Mouse (Mus musculus) B cell, adult (primary cell): ENCODE results near the gene Slc22a14. TPM values are rescaled to one million over a fixed set of nuclear protein-coding genes. Genes with fewer than 3 reads are reported as not detected.

ENCODE experiments used
- total RNA-seq: library from RNA; stranded (reverse); gene quantifications from 4 replicates; pipeline ENCODE4 v1.2.4, GENCODE M21; 2023; ENCODE audit not compliant: inconsistent age

Gene Slc22a14
- total RNA-seq: not detected in 4 replicates

GRCm38 (mm10) chr9:119365284-119365683, at the start of gene Slc22a14:
TSS of gene Slc22a14 (minus strand) at chr9:119365553.

GRCm38 (mm10) chr9:119401801-119402214, 36.5 kb upstream of the Slc22a14 start, which contains the start of gene Acvr2b:
TSS of gene Acvr2b (plus strand) at chr9:119402118.

DNA sequence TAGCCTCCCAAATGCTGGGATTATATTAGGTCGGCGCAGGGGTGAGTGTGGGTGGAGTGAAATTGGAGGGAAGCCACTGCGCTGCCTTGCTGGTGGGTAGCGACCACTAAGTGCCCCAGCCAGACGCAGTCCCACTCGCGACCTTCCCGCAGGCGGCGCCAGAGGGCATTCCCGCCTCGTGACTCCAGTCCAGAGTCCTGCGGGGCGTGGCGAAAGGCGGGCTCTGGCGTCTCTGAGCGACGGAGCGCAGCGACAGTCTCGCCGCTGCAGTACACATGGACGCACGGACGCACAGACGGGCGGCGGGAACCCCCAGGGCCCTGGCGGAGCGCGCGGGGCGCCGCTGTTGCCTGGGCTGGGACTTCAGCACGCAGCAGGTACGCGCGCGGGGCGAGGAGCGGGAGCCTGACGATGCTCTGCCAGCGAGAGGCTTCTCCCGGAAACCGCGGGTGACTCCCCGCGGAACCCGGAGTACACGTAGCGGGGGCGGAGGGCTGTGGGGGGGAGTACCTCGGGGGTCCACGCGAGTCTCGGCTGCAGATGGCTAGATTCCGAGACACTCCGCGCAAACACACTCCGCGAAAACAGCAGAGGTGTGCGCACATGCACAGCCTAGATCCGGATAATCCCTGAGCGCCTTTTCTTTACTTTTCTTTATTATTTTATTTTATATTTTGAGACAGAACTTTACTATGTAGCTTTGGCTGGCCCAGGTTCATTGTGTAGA, 7.9 kb downstream of the Slc22a14 start, which contains the start of gene Xylb:
Gene Xylb, plus strand, starts transcription at position 51 of the 727 bp plus-strand sequence.

GRCm38 (mm10) chr9:119340909-119341816, 24.2 kb downstream of the Slc22a14 start, which contains the start of gene Myd88:
TSS of gene Myd88 (minus strand) at chr9:119341411.

DNA sequence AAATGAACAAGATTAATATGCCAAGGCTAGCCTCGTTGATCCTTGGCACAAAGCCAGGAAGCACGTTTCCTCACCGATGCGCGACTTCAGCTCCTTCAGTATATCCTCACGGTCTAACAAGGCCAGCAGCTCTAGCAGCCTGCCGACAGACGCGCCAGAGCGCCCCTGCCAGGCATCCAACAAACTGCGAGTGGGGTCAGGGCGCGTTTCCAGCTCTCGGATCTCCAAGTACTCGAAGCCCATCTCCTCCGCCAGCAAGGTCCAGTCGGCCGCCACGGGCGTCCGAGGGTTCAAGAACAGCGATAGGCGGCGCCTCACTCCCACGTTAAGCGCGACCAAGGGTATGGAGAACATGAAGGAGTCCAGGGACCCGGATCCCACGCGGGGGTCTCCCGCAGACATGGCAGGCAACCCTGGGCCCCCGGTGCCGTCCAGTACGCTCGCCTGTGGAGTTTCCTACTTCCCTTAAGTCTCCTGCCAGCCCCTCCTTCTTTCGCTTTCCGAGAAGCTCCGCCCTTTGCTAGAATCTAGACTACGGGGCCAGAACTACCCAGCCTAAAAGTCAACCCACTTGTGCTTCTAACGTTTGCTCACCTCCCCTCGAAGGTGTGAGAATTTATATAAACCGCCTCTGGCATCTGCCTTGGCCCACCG, 25.7 kb downstream of the Slc22a14 start, which contains the start of gene Acaa1a:
Gene Acaa1a, plus strand, starts transcription at position 119 of the 654 bp plus-strand sequence.

GRCm38 (mm10) chr9:119322289-119323259, 42.8 kb downstream of the Slc22a14 start, which contains the start of gene Oxsr1:
TSS of gene Oxsr1 (minus strand) at chr9:119322427.

GRCm38 (mm10) chr9:119208998-119209397, 156.4 kb downstream of the Slc22a14 start, which contains the start of gene Slc22a13:
TSS of gene Slc22a13 (minus strand) at chr9:119209098.

DNA sequence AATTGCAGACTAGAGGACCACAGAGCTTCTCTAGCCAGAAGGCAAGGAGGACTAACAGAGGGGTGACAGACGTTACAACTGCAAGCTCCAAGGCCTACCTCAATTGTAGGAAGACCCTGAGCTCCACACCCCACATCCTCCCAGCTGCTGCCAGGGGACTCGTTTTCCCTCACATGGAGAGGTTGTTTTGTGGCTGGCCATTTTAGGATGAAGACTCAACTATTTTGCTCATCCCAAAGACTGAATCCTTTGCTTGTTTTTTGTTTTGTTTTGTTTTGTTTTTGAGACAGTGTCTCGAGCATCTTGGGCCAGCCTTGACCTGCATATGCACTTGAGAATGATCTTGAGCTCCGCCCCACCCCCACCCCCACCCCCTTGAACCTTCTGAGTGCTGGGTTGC, 206.5 kb downstream of the Slc22a14 start, which contains the start of gene Gm47289:
Gene Gm47289, plus strand, starts transcription at position 301 of the 400 bp plus-strand sequence.

GRCm38 (mm10) chr9:119156278-119157201, 208.8 kb downstream of the Slc22a14 start, which contains the start of gene Acaa1b:
TSS of gene Acaa1b (minus strand) at chr9:119157093.

Other genes starting within 250 kb of the Slc22a14 start
- gene Acaa1b, start 208.5 kb downstream of the Slc22a14 start, total RNA-seq: 0.48 to 1.1 TPM (median 1.0 TPM) in 4 replicates
- gene Gm47289, start 206.4 kb downstream of the Slc22a14 start, total RNA-seq: not detected in 4 replicates
- gene Slc22a13, start 156.5 kb downstream of the Slc22a14 start, total RNA-seq: not detected in 4 replicates
- gene Oxsr1, start 43.1 kb downstream of the Slc22a14 start, total RNA-seq: 33.1 to 42.1 TPM (median 35.9 TPM) in 4 replicates
- 50.2 to 67.8 TPM (median 52.1 TPM) in 4 replicates for gene Acaa1a, start 25.9 kb downstream of the Slc22a14 start, total RNA-seq
- 28.2 to 31.9 TPM (median 29.8 TPM) in 4 replicates for gene Myd88, start 24.1 kb downstream of the Slc22a14 start, total RNA-seq
- 1.2 to 3.2 TPM (median 1.7 TPM) in 4 replicates for gene Xylb, start 8.2 kb downstream of the Slc22a14 start, total RNA-seq
- 0.42 to 0.45 TPM in 2 of 4 replicates, not detected in the others for gene Acvr2b, start 36.6 kb upstream of the Slc22a14 start, total RNA-seq
- 7.1 to 9.0 TPM (median 7.5 TPM) in 4 replicates for gene Exog, start 79.4 kb upstream of the Slc22a14 start, total RNA-seq
- gene Scn5a, start 213.5 kb upstream of the Slc22a14 start, total RNA-seq: not detected in 4 replicates